Mouse (Mus musculus): Measurements from ENCODE around the gene Asb15.

Asb15 gene

DNA sequence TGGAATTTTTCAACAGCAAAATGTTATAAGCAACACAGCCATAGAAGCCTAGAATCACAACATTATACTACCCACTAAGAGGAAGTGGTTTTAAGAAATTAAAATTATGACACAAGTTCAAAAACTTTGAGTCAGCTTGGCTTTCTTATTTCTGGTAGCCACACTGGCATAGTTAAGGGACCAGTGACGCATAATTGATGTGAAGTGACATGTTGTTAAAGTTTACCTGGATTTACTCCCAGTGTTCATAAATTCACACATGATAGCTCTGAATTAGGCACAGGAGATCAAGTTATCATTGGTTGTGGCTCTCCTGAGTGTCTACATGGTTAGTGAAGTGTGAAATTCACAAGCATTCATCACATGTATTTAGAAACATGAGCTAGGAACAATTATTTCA is 36.9 kb downstream of the Asb15 start:
- no peak for DNase-seq (ENCODE audit: low spot score in 2 of 2)

DNA sequence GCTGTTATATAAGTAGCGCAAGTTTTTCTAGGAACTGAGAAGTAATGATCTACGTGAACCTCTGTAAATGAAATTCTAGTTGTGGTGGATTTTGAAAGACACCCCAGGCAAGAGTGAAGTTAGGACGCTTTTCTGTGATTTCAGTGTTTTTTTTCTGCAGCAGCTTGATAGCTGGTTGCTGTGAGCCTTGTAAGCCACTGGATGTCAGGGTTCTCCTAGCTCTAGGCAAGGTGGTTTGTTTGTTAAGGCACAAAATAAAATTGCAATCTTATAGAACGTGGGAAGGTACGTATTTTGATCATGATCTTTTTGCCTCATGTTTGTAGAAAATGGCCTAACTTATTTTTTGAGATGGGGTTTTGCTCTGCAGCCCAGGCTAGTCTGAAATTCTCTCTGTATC is 41.0 kb downstream of the Asb15 start:
- no peak for DNase-seq (ENCODE audit: low spot score in 2 of 2)

DNA sequence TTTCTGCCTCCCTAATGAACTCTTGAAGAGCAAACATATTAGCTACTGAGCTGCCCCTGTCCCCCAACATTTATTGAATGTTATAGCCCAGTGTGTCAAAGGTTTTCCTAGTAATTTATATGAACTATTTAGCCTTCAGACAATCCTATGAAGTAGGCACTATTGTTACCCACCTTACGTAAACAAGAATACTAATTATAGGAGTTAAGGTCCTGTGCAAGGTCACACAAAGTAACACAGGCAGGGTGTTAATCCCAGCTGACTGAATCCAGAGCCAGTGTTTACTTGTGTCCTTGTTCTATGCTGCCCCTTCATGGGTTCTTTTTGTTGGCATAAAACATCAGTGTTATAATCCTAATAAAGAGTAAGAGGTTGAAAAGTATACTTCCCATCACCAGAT is 41.8 kb downstream of the Asb15 start:
- DNase-seq (ENCODE audit: low spot score in 2 of 2), result no peak

- no peak for DNase-seq (ENCODE audit: low spot score in 2 of 2)
These were observed 42.3 kb downstream of the Asb15 start for GRCm38 (mm10) chr6:24570278-24570677.

DNA sequence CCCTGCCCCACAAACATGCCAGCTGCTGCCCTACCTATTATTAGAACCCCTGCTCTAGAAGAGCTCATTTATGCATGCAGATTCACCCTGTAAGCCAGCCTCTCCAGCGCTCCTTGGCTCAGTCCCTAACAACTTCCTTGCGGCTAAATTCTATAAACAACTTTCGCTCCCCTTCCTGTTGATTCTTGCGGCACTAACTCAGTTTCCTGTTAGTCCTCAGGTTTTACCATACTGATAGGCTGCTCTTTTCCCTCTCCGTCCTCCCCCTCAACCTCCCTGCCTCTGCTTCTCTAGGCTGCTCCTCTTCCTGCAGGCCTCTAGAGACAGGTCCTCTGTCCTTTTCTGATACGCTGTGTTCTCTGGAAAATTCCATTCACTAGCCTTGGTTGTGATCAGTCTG is 43.2 kb downstream of the Asb15 start:
- DNase-seq (ENCODE audit: low spot score in 2 of 2), result no peak

- DNase-seq (ENCODE audit: low spot score in 2 of 2), result no peak
These were observed 44.5 kb downstream of the Asb15 start for GRCm38 (mm10) chr6:24572431-24572830.

GRCm38 (mm10) chr6:24573319-24573718 is 45.4 kb downstream of the Asb15 start:
- no peak for DNase-seq (ENCODE audit: low spot score in 2 of 2)

GRCm38 (mm10) chr6:24583456-24583855 is 55.5 kb downstream of the Asb15 start:
- DNase-seq (ENCODE audit: low spot score in 2 of 2), result no peak

- no peak for DNase-seq (ENCODE audit: low spot score in 2 of 2)
These were observed 57.7 kb downstream of the Asb15 start for GRCm38 (mm10) chr6:24585431-24586310.

GRCm38 (mm10) chr6:24586885-24587284 is 58.9 kb downstream of the Asb15 start:
- no peak for DNase-seq (ENCODE audit: low spot score in 2 of 2)

GRCm38 (mm10) chr6:24590282-24590681 is 62.3 kb downstream of the Asb15 start:
- no peak for DNase-seq (ENCODE audit: low spot score in 2 of 2)

DNA sequence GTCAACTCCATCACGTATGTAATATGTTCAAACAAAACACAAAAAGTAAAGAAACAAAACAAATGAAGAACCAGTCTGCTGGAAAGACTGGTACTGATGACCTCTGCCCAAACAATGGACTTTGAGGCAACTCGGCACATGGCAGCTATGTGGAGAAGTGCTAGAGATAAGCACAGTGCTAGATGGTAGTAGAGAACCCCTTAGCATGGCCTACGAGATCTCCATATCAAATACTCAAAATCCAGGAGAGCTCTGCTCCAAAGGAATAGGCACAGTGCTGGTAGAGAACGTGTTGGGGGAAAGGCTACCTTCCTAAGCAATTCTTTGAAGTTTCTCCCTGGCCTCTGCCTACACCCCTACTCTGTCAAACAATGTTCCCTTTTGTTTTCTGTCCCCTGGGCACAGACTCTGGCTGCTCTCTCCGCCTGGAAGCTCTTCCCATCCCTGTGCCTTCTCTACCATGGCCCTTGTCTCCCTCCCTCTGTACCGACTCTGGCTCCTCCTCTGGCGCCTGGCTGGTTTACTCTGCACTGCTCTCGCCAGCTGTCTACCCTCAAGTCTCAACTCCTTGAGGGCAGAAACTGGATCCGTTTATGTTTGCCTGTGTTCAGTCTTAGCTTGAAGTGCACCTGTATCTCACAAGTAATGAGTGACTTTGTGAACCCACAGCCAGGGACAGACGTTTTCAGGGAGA is 63.7 kb downstream of the Asb15 start:
- no peak for DNase-seq (ENCODE audit: low spot score in 2 of 2)

- DNase-seq (ENCODE audit: low spot score in 2 of 2), result no peak
These were observed 69.6 kb downstream of the Asb15 start, which contains the start of gene Lmod2 for GRCm38 (mm10) chr6:24597500-24597899. Lmod2 (plus strand) TSS chr6:24597762.

- no peak for DNase-seq (ENCODE audit: low spot score in 2 of 2)
These were observed 71.2 kb downstream of the Asb15 start for GRCm38 (mm10) chr6:24599179-24599578.

- DNase-seq (ENCODE audit: low spot score in 2 of 2), result no peak
These were observed 71.7 kb downstream of the Asb15 start for GRCm38 (mm10) chr6:24599639-24600038.

DNA sequence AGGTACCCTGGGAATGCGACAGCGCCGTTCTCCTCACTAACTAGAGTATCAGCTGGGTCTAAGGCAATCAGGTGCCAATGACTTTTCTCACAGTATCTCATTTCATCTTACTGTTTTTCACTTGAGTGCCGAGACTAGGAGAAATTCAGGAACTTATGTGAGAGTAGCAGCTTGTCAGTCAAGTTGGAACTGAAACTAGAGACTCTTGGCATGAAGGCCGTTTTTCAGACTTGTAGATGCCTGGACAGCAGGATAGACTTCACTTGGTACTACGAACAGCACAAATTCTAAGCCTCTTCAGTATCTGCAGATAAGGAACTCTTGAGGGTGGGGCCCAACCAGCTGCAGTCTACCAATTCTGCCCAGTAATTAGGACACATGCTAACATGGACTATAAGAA is 72.2 kb downstream of the Asb15 start:
- DNase-seq (ENCODE audit: low spot score in 2 of 2), result no peak

- DNase-seq (ENCODE audit: low spot score in 2 of 2), result no peak
These were observed 72.8 kb downstream of the Asb15 start for GRCm38 (mm10) chr6:24600726-24601125.

DNA sequence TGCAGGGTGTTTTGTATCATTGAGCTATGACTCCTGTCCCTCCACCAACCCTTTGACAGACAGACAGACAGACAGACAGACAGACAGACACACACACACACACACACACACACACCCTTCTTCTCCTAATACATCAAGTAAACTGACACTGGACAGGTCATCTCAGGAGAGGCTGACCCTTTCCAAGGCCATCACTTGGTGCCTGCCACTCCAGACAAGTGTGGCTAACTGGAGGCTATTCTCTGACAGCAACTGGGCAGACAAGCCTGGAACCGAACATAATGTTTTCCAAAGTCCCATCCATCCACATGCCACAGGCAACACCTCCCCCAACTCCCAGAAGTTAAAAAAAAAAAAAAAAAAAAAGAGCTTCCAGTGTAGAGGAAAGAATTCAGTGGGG is 73.7 kb downstream of the Asb15 start:
- no peak for DNase-seq (ENCODE audit: low spot score in 2 of 2)

DNA sequence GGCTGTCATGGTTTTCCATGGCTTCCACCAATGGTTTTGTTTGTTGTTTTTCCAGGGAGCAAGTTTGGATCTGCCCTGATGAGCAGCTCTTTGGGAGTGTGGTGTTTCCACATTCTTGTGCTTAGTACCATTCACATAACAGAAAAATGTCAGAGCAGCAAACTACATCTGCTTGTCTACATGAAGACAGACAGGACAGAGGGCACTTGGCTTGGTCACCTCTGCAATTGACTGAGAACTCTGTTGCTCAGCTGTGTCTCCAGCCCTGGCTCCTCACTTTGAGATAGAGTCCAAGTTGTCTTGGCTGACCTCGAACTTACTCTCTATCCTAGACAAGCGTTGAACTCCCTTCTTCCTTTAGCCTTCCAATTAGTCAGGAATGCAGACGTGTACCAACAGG is 74.4 kb downstream of the Asb15 start:
- DNase-seq (ENCODE audit: low spot score in 2 of 2), result no peak

GRCm38 (mm10) chr6:24602993-24603392 is 75.0 kb downstream of the Asb15 start:
- DNase-seq (ENCODE audit: low spot score in 2 of 2), result no peak

DNA sequence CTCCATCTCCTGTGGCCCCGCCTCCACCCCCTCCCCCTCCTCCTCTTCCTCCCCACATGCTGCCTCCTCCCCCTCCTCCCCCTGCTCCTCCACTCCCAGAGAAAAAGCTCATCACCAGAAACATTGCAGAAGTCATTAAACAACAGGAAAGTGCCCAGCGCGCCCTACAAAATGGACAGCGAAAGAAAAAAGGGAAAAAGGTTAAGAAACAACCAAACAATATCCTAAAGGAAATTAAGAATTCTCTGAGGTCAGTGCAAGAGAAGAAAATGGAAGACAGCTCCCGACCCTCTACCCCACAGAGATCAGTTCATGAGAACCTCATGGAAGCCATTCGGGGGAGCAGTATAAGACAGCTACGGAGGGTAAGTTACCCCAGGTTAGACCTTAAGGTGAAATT is 76.3 kb downstream of the Asb15 start:
- no peak for DNase-seq (ENCODE audit: low spot score in 2 of 2)

DNA sequence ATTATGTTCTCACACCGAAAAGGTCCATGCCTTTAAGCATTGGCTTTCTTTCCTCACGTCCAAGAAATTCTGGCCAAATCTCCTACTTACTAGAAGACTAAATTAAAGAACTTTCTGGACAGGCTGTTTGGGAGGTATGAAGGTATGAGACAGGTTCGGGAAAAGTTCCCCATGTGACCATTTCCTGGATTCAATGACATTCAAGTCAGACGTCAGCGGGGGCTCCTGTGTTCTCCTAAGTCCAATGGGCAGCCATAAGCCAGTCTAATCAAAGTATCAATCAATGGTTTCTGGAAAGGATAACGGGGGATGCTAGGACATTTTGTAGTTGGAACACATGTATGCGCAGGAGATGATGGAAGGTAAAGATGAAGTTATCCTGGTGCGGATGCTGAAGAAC is 77.7 kb downstream of the Asb15 start:
- no peak for DNase-seq (ENCODE audit: low spot score in 2 of 2)

DNA sequence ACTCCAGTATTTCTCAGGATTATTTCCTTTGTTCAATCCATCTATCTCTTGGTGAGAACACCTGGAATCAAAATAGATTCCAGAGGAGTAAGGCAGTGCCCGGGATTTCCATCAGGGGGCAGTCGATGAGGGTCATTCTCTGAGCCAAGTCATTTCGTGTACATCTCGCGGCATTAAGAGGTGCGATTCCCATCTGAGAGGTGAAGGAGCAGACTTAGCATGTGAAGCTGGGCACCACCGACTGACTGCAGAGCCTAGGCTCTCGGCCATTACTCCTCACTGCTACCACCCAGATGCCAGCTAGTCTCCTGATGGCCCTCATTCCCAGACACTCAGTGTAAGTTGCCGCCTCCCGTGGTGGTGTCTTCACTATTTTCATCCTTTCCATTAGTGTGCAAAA is 78.6 kb downstream of the Asb15 start:
- DNase-seq (ENCODE audit: low spot score in 2 of 2), result no peak

All from urinary bladder, postnatal 4 days (tissue).